Mouse (Mus musculus) heart, adult 2 months (tissue): ENCODE data around the gene Calr. TPM values are rescaled to one million over a fixed set of nuclear protein-coding genes. Genes with fewer than 3 reads are reported as not detected.
A peak's percentile ranks its signal among the peaks of the same experiment; 100 is the strongest.
"Not testable (repeated sequence)": the region's sequence is repeated elsewhere in the genome, so short reads cannot be mapped to it uniquely, and the experiment has no call there.

Experiments
- DNase-seq, 2 experiments: peaks; one replicate each; pipeline ENCODE4 v3.0.0; 2021
- H3K27ac ChIP-seq: fragments of 200-600 bp; 2 replicates; pipeline ENCODE4 v1.8.1; 2022
- H3K27me3 ChIP-seq: fragments of 200-500 bp; 2 replicates; pipeline ENCODE4 v1.6.1; 2012; ENCODE audit warnings: mild to moderate bottlenecking, low read length, inconsistent platforms, mixed read lengths; ENCODE audit not compliant: control insufficient read depth, insufficient read depth
- H3K36me3 ChIP-seq: fragments of 200-500 bp; 2 replicates; pipeline ENCODE4 v1.6.1; 2012; ENCODE audit warnings: low read length, inconsistent platforms; ENCODE audit not compliant: control insufficient read depth, insufficient read depth
- H3K4me1 ChIP-seq: fragments of 200-500 bp; 2 replicates; pipeline ENCODE4 v1.6.1; 2011; ENCODE audit warnings: low read length; ENCODE audit not compliant: control insufficient read depth, insufficient read depth
- H3K4me3 ChIP-seq: fragments of 200-600 bp; 2 replicates; pipeline ENCODE4 v1.8.1; 2022
- H3K79me2 ChIP-seq: fragments of 200-500 bp; replicated peaks from 2 replicates; pipeline ENCODE4 v1.6.1; 2012; ENCODE audit warnings: mild to moderate bottlenecking, inconsistent platforms, low read length, moderate library complexity, mixed read lengths; ENCODE audit not compliant: control insufficient read depth, insufficient read depth
- H3K9ac ChIP-seq: fragments of 200-500 bp; 2 replicates; pipeline ENCODE4 v1.6.1; 2012; ENCODE audit warnings: low read depth, mild to moderate bottlenecking, control low read depth, inconsistent platforms, low read length, mixed read lengths
- CTCF ChIP-seq: fragments of 200-600 bp; IDR thresholded peaks from 2 replicates; pipeline ENCODE4 v1.8.1; 2022; ENCODE audit warnings: antibody characterized with exemption, mild to moderate bottlenecking, moderate library complexity
- EP300 ChIP-seq: fragments of 200-500 bp; IDR thresholded peaks from 2 replicates; pipeline ENCODE4 v1.6.1; 2011; ENCODE audit warnings: low read depth, low read length, control low read depth; ENCODE audit not compliant: insufficient read depth
- POLR2A ChIP-seq: fragments of 200-500 bp; IDR thresholded peaks from 2 replicates; pipeline ENCODE4 v1.6.1; 2011; ENCODE audit warnings: mild to moderate bottlenecking, low read depth, low read length, control low read depth; ENCODE audit not compliant: insufficient read depth
- WGBS: fragments of 180-500 bp; shearing (Covaris S2); methylation state at CpG from one replicate; pipeline ENCODE4 v1.1.7; 2018; 5-methylcytosine and 5-hydroxymethylcytosine counted together
- intact Hi-C: fragments of 180-260 bp; cut with DNase I; formaldehyde crosslinking; loops from one replicate; pipeline ENCODE4 v1.15.1; 2025
- polyA plus RNA-seq: library from polyadenylated mRNA; depleted of rRNA; stranded (reverse); fragments of >200 nt; gene quantifications from 2 replicates; pipeline ENCODE4 v1.2.3, GENCODE M21; 2012
- total RNA-seq, 2 experiments: library from RNA; stranded (reverse); gene quantifications; 2 replicates each; pipeline ENCODE4 v1.2.3; 2021

Calr gene
- total and polyA plus RNA-seq, 3 experiments = 154 to 416 (median 352) TPM

DNA sequence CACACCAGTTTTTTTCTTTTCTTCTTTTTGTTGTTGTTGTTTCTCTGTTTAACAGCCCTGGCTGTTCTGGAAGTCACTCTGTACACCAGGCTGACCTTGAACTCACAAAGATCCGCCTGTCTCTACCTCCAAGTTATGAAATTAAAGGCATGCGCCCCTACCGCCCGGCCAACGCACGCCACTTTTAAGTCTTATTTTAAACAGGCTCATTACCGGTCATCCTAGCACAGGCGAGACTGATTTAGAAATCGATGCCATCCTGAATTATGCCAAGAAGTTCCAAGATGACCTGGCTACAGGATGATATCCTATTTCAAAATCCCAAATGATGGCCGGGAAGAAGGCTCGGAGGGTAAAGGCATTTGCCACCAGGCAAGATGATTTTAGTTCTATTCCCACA, 15.2 kb downstream of the Calr start, which contains the start of gene Gadd45gip1:
Gene Gadd45gip1 (plus strand): TSS at position 33 of the 400 bp plus-strand sequence.
- Histone ChIP-seq H3K9ac (peak within 1 kb of the TSS; percentile 98), H3K27me3 (no peaks in the 10 kb centered on the region), H3K27ac (peak within 1 kb of the TSS; percentile 94), H3K4me1 (no peaks in the 10 kb centered on the region; the same call in 1 of the 2 replicates), H3K4me3 (peak within 1 kb of the TSS; percentile 89), H3K79me2 (no peaks in the 10 kb centered on the region), H3K36me3 (peaks cover 2% of the 10 kb centered on the region; the same call in 1 of the 2 replicates)
- WGBS = 33% methylated on average over 11 of the region's 11 CpGs
- intact Hi-C loops = no loop called here
- DNase-seq = peak; percentile 52 to 65
- no peak for TF ChIP-seq POLR2A
- TF ChIP-seq CTCF = peak; percentile 59
- TF ChIP-seq EP300 = 0 out of 2 replicates have a peak, but pooled peaks have one; percentile 16

DNA sequence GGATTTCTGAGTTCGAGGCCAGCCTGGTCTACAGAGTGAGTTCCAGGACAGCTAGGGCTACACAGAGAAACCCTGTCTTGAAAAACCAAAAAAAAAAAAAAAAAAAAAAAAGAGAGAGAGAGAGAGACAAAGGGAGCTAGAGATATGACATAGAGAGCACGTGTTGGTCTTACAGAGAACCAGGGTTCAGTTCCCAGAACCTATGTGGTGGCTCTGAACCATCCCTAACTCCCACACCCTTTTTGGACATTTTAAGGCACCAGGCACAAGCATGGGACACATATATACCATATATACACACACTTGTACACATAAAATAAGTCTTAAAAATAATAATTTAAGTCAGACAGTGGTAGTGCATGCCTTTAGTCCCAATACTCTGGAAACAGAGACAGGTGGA, 20.2 kb downstream of the Calr start:
- intact Hi-C loops, H3K27me3 ChIP-seq, H3K36me3 ChIP-seq, H3K4me1 ChIP-seq, H3K79me2 ChIP-seq, H3K9ac ChIP-seq, H3K27ac ChIP-seq, H3K4me3 ChIP-seq, DNase-seq: not testable (repeated sequence)
- whole genome bisulfite sequencing = 89% methylated on average over 2 of the region's 2 CpGs

- H3K4me3 ChIP-seq = no peak overlapping the region
- WGBS = 63% methylated on average over 4 of the region's 4 CpGs
- intact Hi-C loops = no loop called here
- H3K27me3 ChIP-seq = no peaks in the 10 kb centered on the region
- H3K9ac ChIP-seq = no peak overlapping the region
- no peak for DNase-seq
- H3K36me3 ChIP-seq = no peaks in the 10 kb centered on the region
- H3K79me2 ChIP-seq = no peaks in the 10 kb centered on the region
- TF ChIP-seq EP300 (no peak), POLR2A (no peak)
- H3K27ac ChIP-seq = no peak overlapping the region
- H3K4me1 ChIP-seq = no peaks in the 10 kb centered on the region
These were observed 21.1 kb downstream of the Calr start for GRCm38 (mm10) chr8:84825636-84826035.

- no peaks in the 10 kb centered on the region for H3K4me1 ChIP-seq
- TF ChIP-seq CTCF (peak; percentile 84), EP300 (no peak)
- 2% methylated on average over 18 of the region's 18 CpGs for WGBS
- peak; percentile 60 to 71 for DNase-seq
- no peaks in the 10 kb centered on the region for H3K36me3 ChIP-seq
- intact Hi-C loops = loop anchor here (5.0 kb wide), 1 partner anchor 461 kb away; no protein-coding TSS in a partner anchor
- no peak overlapping the region for H3K9ac ChIP-seq
- H3K79me2 ChIP-seq = no peaks in the 10 kb centered on the region
- no peak overlapping the region for H3K27ac ChIP-seq
- H3K4me3 ChIP-seq = no peak overlapping the region
- H3K27me3 ChIP-seq = no peaks in the 10 kb centered on the region
These were observed 23.1 kb downstream of the Calr start for GRCm38 (mm10) chr8:84823653-84824052.

DNA sequence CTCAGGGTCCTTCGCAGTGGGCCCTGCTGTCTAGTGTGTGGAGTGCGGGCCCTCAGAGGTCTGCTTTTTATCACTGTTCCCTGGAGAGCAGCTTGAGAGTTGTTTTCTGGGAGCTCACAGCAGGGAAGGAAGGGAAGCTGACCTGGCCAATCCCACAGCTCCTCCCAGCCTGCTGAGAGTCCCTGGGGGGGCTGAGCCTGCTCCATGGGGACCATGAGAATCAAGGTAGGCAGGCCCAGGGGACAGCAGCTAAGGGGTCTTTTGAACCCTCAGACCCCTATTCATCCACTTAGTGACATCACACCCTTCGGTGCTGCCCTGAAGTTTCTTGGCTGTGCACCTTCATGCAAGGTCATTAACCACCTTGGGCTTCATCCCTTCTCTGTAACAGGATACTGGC, 24.0 kb downstream of the Calr start, which contains the start of gene Dand5:
Gene Dand5 (minus strand): TSS at position 101 of the 400 bp plus-strand sequence.
- WGBS = 59% methylated on average over 3 of the region's 3 CpGs
- intact Hi-C loops = loop anchor here (5.0 kb wide), 1 partner anchor 460 kb away; no protein-coding TSS in a partner anchor
- no peak within 1 kb of the TSS for H3K27ac ChIP-seq

GRCm38 (mm10) chr8:84816117-84816516, 30.6 kb downstream of the Calr start:
- intact Hi-C loops = no loop called here
- no peaks in the 10 kb centered on the region for H3K36me3 ChIP-seq
- H3K79me2 ChIP-seq = no peaks in the 10 kb centered on the region
- 81% methylated on average over 17 of the region's 17 CpGs for WGBS
- DNase-seq = no peak
- no peak overlapping the region for H3K27ac ChIP-seq
- peaks cover 3% of the 10 kb centered on the region for H3K4me1 ChIP-seq
- TF ChIP-seq CTCF = no peak
- H3K4me3 ChIP-seq = no peak overlapping the region
- H3K27me3 ChIP-seq = no peaks in the 10 kb centered on the region
- no peak overlapping the region for H3K9ac ChIP-seq

More for the DNA sequence above, 24.0 kb downstream of the Calr start, which contains the start of gene Dand5:
- H3K79me2 ChIP-seq = no peaks in the 10 kb centered on the region
- H3K4me1 ChIP-seq = no peaks in the 10 kb centered on the region
- TF ChIP-seq CTCF (no peak), EP300 (no peak), POLR2A (no peak)
- H3K27me3 ChIP-seq = no peaks in the 10 kb centered on the region
- H3K9ac ChIP-seq = no peak within 1 kb of the TSS
- H3K4me3 ChIP-seq = no peak within 1 kb of the TSS
- no peak for DNase-seq
- H3K36me3 ChIP-seq = no peaks in the 10 kb centered on the region
